Mouse (Mus musculus) forebrain, postnatal 0 days (tissue): Measurements from ENCODE around the gene Gprc5c. TPM values are rescaled to one million over a fixed set of nuclear protein-coding genes. Genes with fewer than 3 reads are reported as not detected.
A peak's percentile ranks its signal among the peaks of the same experiment; 100 is the strongest.

Experiments used
- ATAC-seq: fragments of 200-750 bp; cut with Nextera tagmentation; 2 replicates; pipeline ENCODE4 v1.8.0; 2017; ENCODE audit warnings: mild to moderate bottlenecking, moderate library complexity
- DNase-seq: peaks from one replicate; pipeline ENCODE4 v3.0.0-alpha.2; 2015
- H3K27ac ChIP-seq: fragments of 300-500 bp; sonication (generic); 2 replicates; pipeline ENCODE4 v1.5.1; 2014; ENCODE audit warnings: low read depth, mild to moderate bottlenecking, antibody characterized with exemption, low read length, moderate library complexity, mixed read lengths
- H3K27me3 ChIP-seq: fragments of 300-500 bp; sonication (generic); 2 replicates; pipeline ENCODE4 v1.6.1; 2014; ENCODE audit warnings: mild to moderate bottlenecking, low read length, mixed read lengths; ENCODE audit not compliant: insufficient read depth
- H3K36me3 ChIP-seq: fragments of 300-500 bp; sonication (generic); 2 replicates; pipeline ENCODE4 v1.6.1; 2014; ENCODE audit warnings: mild to moderate bottlenecking, moderate library complexity; ENCODE audit not compliant: insufficient read depth
- H3K4me1 ChIP-seq: fragments of 300-500 bp; sonication (generic); 2 replicates; pipeline ENCODE4 v1.6.1; 2014; ENCODE audit warnings: antibody characterized with exemption; ENCODE audit not compliant: insufficient read depth
- H3K4me2 ChIP-seq: fragments of 300-500 bp; sonication (generic); 2 replicates; pipeline ENCODE4 v1.6.1; 2014; ENCODE audit warnings: low read depth, mild to moderate bottlenecking, moderate library complexity
- H3K4me3 ChIP-seq: fragments of 300-500 bp; sonication (generic); 2 replicates; pipeline ENCODE4 v1.5.1; 2014; ENCODE audit warnings: low read depth, low read length, mixed read lengths
- H3K9ac ChIP-seq: fragments of 300-500 bp; sonication (generic); 2 replicates; pipeline ENCODE4 v1.6.1; 2014; ENCODE audit warnings: mild to moderate bottlenecking
- H3K9me3 ChIP-seq: fragments of 300-500 bp; sonication (generic); 2 replicates; pipeline ENCODE4 v1.6.1; 2016; ENCODE audit warnings: low read length
- CTCF ChIP-seq: sonication (generic); IDR thresholded peaks from 2 replicates; pipeline ENCODE4 v1.5.1; 2016; ENCODE audit warnings: antibody characterized with exemption, control low read depth, low read depth
- WGBS: fragments of 180-500 bp; shearing (Covaris S2); extraction: QIAGEN DNeasy Blood & Tissue Kit; methylation state at CpG from one replicate; pipeline ENCODE4 v1.1.7; 2014; 5-methylcytosine and 5-hydroxymethylcytosine counted together
- polyA plus RNA-seq: library from polyadenylated mRNA; unstranded; fragments of >200 nt; fragmentation: Nextera tagmentation; extraction: Ambion mirVana; gene quantifications from 2 replicates; pipeline ENCODE4 v1.2.1, GENCODE M21; 2015
- total RNA-seq: library from RNA; depleted of rRNA; stranded (reverse); fragments of >200 nt; gene quantifications from 2 replicates; pipeline ENCODE4 v1.2.3, GENCODE M21; 2014

Gprc5c gene
- total and polyA plus RNA-seq, 2 experiments from 2014 or later = 5.8 to 7.9 TPM

DNA sequence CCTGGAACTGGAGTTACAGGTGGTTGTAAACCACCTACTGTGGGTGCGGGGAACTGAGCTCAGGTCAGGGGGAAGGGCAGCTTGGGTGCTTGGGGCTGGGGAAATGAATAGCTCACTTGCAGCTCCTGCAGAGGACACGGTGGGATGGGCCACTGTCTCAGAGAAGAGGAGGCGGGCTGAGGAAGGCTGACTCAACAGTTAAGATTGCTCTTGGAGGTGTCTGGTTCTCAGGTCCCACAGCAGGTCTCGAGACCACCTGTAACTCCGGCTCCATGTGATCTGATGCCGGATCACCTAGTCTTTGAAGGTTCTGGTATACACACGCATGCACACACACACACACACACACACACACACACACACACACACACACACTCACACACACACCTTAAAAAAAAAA is 25.2 kb downstream of the Gprc5c start:
- no peak overlapping the region for H3K27ac ChIP-seq
- H3K4me1 ChIP-seq = no peaks in the 10 kb centered on the region
- H3K9me3 ChIP-seq = no peaks in the 10 kb centered on the region
- no peak overlapping the region for H3K4me3 ChIP-seq
- H3K9ac ChIP-seq = no peak overlapping the region
- WGBS = 61% methylated on average over 7 of the region's 7 CpGs
- TF ChIP-seq CTCF = no peak
- DNase-seq (no peak), ATAC-seq (no peak)
- H3K27me3 ChIP-seq = no peaks in the 10 kb centered on the region
- H3K36me3 ChIP-seq = no peaks in the 10 kb centered on the region
- no peak overlapping the region for H3K4me2 ChIP-seq

DNA sequence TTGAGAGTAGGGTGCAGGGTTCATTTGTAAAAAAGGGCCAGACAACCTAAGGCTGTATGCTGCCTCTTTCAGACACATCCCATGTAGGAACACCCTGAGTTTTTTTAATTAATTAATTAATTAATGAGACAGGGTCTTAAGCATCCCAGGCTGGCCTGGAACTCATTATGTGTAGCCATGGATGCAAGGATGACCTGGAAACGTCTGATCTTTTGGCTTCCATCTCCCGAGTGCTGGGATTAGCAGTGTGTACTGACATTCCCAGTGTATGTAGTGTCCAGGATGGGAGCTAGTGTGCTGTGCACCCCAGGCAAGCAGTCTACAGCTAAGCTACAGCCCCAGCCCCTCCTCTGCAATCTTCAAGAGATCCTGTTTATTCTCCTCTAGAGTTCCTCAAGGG is 25.7 kb downstream of the Gprc5c start:
- no peaks in the 10 kb centered on the region for H3K36me3 ChIP-seq
- no peaks in the 10 kb centered on the region for H3K27me3 ChIP-seq
- no peak overlapping the region for H3K4me3 ChIP-seq
- no peak overlapping the region for H3K4me2 ChIP-seq
- DNase-seq (no peak), ATAC-seq (no peak)
- no peaks in the 10 kb centered on the region for H3K4me1 ChIP-seq
- H3K9me3 ChIP-seq = no peaks in the 10 kb centered on the region
- no peak overlapping the region for H3K27ac ChIP-seq
- WGBS = 47% methylated on average over 2 of the region's 2 CpGs
- H3K9ac ChIP-seq = no peak overlapping the region
- TF ChIP-seq CTCF = no peak

DNA sequence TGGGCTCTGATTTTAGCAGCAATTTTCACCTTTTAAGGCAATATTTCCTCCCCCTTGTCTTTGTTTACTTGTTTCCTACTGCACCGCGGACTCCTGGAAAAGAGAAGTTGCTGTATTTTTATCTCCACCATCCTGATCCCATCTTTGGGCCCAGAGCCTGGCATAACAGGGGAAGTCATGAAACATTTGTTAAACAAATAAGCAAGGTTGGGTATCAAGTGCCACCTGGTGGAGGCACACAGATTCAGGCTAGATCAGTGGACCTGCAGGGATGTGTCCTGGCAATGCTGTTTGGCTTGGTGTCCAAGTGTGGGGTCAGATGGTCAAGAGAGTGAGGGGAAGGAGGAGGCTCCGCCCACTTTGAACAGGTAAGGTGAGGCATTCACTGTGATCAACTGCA is 26.2 kb downstream of the Gprc5c start:
- Histone ChIP-seq H3K4me3 (no peak overlapping the region), H3K9me3 (no peaks in the 10 kb centered on the region), H3K4me2 (no peak overlapping the region), H3K27me3 (no peaks in the 10 kb centered on the region), H3K27ac (no peak overlapping the region), H3K9ac (no peak overlapping the region), H3K4me1 (no peaks in the 10 kb centered on the region), H3K36me3 (no peaks in the 10 kb centered on the region)
- peak; percentile 78 for TF ChIP-seq CTCF
- DNase-seq = peak; percentile 52
- no peak for ATAC-seq
- WGBS = 57% methylated on average over 3 of the region's 3 CpGs

DNA sequence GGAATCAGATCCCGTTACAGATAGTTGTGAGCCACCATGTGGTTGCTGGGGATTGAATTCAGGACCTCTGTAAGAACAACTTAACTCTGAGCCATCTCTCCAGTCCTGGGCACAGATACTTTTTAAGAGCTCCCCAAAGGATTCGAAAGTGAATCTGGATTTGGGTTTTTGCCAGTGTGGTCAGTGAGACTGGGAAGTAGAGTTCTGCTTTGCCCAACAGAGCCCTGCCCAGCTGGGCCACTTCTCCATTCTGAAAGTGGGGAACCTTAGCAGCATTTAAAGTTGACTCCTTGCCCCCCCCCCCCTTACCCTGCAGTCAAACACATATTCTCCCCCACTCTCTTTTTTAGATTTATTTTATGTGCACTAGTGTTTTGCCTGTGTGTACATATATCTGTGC is 28.7 kb downstream of the Gprc5c start:
- Histone ChIP-seq H3K9me3 (no peaks in the 10 kb centered on the region), H3K9ac (no peak overlapping the region), H3K27ac (no peak overlapping the region), H3K4me1 (no peaks in the 10 kb centered on the region), H3K4me2 (no peak overlapping the region), H3K4me3 (no peak overlapping the region), H3K27me3 (no peaks in the 10 kb centered on the region), H3K36me3 (no peaks in the 10 kb centered on the region)
- DNase-seq = no peak
- no peak for ATAC-seq
- TF ChIP-seq CTCF = no peak
- WGBS = 71% methylated on average over 2 of the region's 2 CpGs

DNA sequence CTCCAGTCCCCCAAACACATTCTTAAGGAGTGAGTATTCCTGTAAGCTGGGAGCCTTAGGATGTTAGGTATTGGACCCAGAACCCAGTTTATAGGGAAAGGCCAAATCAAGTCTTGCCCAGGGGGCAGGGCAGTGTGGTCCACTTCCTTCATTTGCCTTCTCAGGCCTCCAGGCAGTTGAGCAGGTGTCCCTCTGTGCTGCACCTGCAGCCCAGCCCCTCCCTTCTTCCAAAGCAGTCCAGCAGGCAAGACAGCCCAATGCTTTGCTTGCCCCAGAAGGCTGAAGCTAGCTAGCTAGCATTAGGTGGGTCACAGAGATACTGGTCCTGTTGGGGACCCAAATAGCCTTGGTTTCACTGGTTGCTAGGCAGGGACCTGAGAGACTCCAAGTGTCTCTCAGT is 29.2 kb downstream of the Gprc5c start:
- TF ChIP-seq CTCF = no peak
- no peak for ATAC-seq
- Histone ChIP-seq H3K27ac (no peak overlapping the region), H3K4me3 (no peak overlapping the region), H3K27me3 (no peaks in the 10 kb centered on the region), H3K9ac (no peak overlapping the region), H3K36me3 (no peaks in the 10 kb centered on the region), H3K4me2 (no peak overlapping the region), H3K9me3 (no peaks in the 10 kb centered on the region), H3K4me1 (no peaks in the 10 kb centered on the region)
- DNase-seq = no peak

DNA sequence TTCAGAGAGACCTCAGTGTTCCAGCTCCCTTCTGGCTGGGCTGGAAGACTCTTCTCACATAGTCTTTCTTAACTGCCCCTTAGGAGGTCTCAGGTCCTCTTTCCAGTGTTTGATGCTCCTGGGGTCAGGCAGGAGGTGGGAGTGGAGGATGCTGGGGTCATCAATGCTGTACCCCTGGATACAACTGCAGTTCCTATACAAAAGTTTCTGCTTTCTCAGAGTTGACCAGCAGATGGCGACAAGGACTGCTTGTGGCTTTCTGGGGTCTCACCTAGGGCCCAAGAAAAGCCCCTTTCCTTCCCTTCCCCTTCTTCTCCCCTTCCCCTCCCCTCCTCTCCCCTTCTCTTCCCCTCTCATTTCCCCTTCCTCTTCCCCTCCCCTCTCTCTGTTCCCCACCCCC is 29.6 kb downstream of the Gprc5c start:
- no peak overlapping the region for H3K4me3 ChIP-seq
- no peak overlapping the region for H3K4me2 ChIP-seq
- ATAC-seq = no peak
- peak; percentile 70 for TF ChIP-seq CTCF
- H3K9ac ChIP-seq = no peak overlapping the region
- no peaks in the 10 kb centered on the region for H3K36me3 ChIP-seq
- no peaks in the 10 kb centered on the region for H3K4me1 ChIP-seq
- WGBS = 0% methylated on average over 1 of the region's 1 CpGs
- H3K27ac ChIP-seq = no peak overlapping the region
- H3K9me3 ChIP-seq = no peaks in the 10 kb centered on the region
- peak; percentile 62 for DNase-seq
- H3K27me3 ChIP-seq = no peaks in the 10 kb centered on the region

DNA sequence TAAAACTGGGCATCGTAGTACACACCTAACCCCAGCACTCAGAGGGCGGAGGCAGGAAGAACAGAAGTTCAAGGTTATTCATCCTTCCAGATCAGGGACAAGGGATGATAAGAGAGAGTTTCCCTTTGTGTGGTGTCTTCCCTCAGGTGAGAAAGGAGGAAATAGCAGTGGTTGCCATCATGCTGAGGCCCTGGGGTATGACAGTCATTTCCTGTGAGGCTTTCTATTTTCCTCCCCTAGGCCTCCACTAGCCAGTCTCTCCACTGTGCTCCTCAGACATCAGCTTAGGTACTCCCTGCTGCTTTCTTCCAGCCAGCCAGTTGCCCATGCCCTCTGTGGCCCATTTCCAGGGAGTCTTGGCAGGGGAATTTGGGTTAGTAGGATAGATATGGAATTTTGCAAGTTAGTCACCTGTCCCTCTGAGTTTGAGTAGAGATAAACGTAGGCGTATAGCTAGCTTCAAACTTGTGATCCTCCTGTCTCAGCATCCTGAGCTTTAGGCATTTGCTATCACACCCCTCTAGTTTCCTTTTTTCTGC is 32.4 kb downstream of the Gprc5c start:
- 89% methylated on average over 4 of the region's 4 CpGs for WGBS
- no peaks in the 10 kb centered on the region for H3K27me3 ChIP-seq
- ATAC-seq (no peak), DNase-seq (no peak)
- no peaks in the 10 kb centered on the region for H3K4me1 ChIP-seq
- no peak overlapping the region for H3K4me3 ChIP-seq
- H3K9ac ChIP-seq = no peak overlapping the region
- TF ChIP-seq CTCF = no peak
- no peak overlapping the region for H3K27ac ChIP-seq
- no peak overlapping the region for H3K4me2 ChIP-seq
- no peaks in the 10 kb centered on the region for H3K36me3 ChIP-seq
- H3K9me3 ChIP-seq = no peaks in the 10 kb centered on the region
